Mouse (Mus musculus) gastrocnemius, postnatal 14 days (tissue): Measurements from ENCODE around the gene Hoxd11. TPM values are rescaled to one million over a fixed set of nuclear protein-coding genes. Genes with fewer than 3 reads are reported as not detected.

ENCODE experiments used
- DNase-seq: peaks from one replicate; pipeline ENCODE4 v3.0.0; 2021; ENCODE audit warnings: mixed read lengths
- intact Hi-C: fragments of 180-260 bp; cut with DNase I; formaldehyde crosslinking; loops from one replicate; pipeline ENCODE4 v1.15.1; 2025; ENCODE audit warnings: low total_unique reads
- total RNA-seq, 2 experiments: library from RNA; stranded (reverse); gene quantifications; 2 replicates each; pipeline ENCODE4 v1.2.3; 2021

Gene Hoxd11
- total RNA-seq, 2 experiments from 2014 or later = 0.29 TPM; not detected in 1

DNA sequence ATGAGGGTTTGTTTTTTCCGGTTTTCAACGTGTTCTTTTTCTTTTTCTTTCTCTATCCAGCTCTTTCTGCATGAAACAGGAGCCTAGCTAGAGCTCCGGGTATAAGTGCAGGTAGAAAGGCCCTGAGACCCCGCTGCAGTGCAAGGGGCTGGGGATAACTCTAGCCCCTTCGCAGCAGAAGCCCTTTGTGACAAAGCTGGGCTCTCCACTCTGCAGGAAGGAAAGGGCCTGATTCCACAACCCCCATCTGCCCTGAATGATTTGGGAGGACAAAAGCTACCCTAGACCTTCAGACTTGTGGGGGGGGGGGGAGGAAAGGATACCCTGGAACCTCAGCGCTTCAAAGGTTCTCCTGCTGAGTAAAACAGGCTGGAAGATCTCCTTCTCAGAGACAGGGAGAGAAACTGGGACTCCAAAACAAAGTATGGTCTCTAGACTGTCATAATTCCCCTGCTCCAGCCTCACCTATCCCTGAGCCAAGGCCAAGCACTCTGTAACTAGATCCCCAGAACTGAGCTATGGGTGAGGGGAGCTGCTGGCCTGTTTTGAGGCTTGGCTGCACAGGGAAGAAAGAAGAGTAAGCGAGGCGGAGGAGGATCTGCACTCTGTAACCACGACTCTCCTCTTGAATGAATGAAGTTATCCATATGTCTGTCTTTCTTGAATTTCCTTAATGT is 2.8 kb upstream of the Hoxd11 start:
- no peak for DNase-seq
- intact Hi-C loops = no loop called here

DNA sequence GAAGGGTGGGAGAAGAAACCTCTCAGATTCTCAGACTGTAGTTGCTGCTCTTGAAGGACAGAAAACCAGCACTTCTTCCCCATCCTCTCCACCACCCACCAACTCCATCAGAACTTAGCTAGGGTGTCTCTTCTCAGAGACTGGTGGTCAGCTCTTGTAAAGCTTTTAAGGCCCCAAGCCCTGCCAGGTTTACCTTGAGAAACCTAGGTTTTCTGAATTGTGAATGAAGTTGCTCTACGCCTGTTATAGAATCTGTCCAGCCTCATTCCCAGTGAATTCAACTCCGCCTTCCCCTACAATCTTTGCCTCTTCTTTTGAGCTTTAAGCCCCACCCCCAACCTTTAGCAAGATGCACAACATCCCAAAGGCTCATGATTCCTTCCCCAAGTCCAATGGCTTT is 2.3 kb upstream of the Hoxd11 start:
- intact Hi-C loops = no loop called here
- DNase-seq = no peak

GRCm38 (mm10) chr2:74679596-74679971 is 227 bp downstream of the Hoxd11 start:
- DNase-seq = no peak
- intact Hi-C loops = no loop called here

GRCm38 (mm10) chr2:74679980-74680379 is 623 bp downstream of the Hoxd11 start:
- DNase-seq = no peak
- intact Hi-C loops = no loop called here

DNA sequence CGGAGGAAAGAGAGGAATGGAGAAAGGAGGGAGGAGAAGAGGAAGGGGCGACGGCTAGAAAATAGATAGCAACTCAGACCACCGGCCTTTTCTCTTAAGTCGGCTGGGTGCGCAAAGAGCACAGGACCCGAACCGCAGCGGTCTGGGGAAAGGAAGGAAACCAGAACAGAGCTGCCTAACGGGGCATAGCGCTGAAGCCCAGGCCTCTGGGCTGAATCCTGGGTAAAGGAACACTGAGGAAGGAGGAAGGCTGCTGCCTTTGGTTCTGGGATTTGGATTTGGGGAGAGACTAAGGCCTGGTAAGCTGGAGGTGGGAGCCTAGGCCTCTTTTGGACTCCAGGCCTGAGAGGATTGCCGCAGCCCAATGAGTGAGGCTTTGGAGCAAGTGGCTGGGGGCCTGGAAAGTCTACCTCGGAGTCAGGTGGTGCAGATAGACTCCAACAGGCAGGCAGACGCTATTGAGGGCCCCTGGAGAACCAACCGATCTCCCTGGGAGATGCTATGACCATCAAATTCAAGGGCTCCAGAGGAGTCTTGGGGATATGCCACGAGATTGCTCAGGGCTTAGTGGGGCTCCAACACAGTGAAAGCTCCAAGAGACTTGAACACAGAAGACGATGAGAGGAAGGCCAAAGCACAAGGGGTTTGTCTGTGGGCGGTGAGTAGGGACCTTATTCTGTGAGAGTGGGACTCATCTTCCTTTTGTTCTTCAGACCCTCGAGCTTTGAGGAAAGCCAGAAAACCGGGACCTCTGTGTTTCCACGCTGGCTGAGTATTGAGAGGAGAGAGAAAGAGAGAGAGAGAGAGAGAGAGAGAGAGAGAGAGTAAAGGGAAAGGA is 1.4 kb downstream of the Hoxd11 start:
- intact Hi-C loops = no loop called here
- DNase-seq = no peak

DNA sequence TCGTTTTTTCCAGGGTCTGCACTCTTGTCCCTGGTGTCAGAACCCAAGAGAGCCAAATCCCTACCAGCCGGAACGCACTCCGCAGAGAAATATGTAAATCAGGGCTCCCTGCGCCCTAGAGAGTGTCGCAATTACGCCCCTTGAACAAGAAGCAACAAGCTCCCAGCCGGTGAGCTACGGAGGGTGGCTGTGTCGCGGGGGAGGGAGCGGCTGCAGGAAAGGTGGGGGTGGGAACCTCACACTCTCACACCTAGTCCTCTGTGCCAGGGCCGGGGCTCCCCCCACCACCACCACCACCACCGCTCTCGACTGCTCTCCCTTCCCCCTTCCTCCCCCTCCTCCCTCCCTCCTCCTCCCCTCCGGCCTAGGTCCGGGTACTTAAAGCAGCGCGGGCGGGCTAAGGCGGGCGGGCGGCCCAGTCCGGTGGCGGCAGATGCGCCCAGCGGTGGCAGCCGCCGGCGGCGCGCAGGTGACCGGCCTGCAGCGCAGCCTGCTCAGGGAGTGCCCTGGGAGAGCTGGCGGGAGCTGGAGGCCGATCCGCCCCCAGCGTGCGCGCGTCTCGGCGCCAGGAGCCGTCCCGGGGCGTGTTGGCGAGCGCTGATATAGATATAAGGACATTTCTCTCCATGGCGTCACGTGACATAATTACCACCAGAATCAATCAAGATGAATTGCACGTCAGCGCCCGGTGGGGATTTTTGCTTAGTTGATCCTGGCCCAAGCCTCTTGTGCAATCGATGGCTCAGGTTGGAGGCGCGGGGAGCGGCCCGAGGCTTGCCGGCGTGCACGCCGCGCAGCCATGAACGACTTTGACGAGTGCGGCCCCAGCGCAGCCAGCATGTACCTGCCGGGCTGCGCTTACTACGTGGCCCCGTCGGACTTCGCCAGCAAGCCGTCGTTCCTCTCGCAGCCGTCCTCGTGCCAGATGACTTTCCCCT is 2.5 kb downstream of the Hoxd11 start:
- DNase-seq = no peak
- intact Hi-C loops = no loop called here

- intact Hi-C loops = no loop called here
Observed at GRCm38 (mm10) chr2:74682796-74683195, 3.4 kb downstream of the Hoxd11 start.

GRCm38 (mm10) chr2:74683471-74683951 is 4.2 kb downstream of the Hoxd11 start:
- intact Hi-C loops = no loop called here
- DNase-seq = no peak

More at GRCm38 (mm10) chr2:74682796-74683195, 3.4 kb downstream of the Hoxd11 start:
- DNase-seq = no peak

DNA sequence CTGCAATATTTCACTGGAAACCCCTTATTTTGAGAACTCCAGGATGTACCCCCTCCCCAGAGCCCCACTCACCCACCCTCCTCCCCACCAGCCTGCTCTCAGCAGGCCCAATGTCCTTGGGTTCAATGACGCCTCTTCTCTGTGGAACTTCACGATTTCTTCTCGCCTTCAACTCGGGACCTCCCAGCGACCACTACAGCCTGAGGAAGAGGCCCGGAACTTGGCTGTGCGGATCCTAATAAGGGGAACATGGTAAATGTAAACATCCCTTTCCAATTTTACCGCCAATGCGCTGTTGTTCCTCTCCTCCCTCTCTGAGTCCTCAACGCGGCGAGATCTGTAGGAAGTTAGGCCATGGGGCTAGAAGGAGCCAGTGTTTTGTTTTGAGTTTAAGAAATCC is 4.7 kb downstream of the Hoxd11 start:
- intact Hi-C loops = no loop called here

DNA sequence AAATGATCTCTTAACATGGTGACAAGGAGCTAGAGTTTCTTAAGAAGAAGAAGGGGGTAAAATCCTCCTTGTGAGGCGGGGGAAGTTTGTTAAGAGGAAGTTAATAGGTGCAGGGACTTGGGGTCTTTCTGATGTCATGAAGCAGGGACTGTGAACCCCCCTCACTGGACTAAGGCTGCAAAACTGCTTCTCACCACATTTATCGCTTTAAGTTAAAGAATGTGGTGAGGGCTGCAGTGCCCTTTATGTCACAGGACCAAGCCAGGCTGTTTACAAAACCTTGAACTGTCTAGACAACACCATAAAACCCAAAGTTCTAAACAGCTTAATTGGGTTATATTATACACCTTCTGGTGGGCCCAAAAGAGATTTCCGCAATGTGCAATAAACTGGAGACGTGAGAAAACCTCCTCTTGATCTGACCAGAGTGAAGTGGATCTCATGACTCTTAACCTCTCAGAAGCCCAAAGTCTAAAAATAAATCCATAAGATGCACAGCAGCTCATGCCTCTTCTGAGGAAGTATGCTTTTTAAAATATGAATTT is 5.8 kb downstream of the Hoxd11 start:
- intact Hi-C loops = no loop called here
- no peak for DNase-seq

More for the DNA sequence above, 4.7 kb downstream of the Hoxd11 start:
- DNase-seq = no peak

DNA sequence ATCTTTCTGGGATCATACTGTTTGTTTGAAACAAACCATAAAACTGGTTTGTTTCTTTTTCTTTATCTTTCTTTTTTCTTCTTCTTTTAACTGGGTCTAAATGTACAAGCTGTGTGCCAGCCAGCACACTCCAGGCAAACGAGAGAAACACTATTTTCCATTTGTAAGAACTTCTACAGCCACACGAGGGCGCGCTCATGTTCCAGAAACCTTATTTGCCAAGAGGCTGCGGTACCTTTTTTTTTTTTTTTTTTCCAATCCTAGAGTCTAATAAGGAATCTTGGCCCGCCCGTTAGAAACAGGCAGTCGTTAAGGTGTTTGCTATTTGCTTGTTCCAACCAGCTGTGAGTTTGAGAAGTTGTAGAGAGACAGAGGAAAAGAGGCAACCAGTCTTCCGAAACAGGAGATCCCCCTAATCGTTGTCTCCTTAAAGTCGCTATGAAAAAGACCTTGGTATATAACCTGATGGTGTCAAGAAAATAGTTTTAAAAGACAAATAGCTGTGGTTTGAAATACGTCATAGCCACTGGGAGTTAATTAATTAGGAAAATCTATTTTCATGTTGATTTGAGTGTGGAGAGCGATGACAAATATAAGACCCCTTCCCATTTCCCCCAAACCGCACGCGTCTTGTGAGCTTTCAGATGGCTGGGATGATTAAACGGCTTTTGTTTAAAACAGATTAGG is 7.1 kb downstream of the Hoxd11 start:
- DNase-seq = no peak
- intact Hi-C loops = no loop called here

GRCm38 (mm10) chr2:74686988-74687697 is 7.8 kb downstream of the Hoxd11 start:
- no peak for DNase-seq
- intact Hi-C loops = no loop called here

- intact Hi-C loops = no loop called here
- DNase-seq = no peak
Observed at GRCm38 (mm10) chr2:74687698-74688555, 8.6 kb downstream of the Hoxd11 start.

- intact Hi-C loops = no loop called here
- DNase-seq = no peak
Observed at GRCm38 (mm10) chr2:74688795-74689573, 9.6 kb downstream of the Hoxd11 start.

DNA sequence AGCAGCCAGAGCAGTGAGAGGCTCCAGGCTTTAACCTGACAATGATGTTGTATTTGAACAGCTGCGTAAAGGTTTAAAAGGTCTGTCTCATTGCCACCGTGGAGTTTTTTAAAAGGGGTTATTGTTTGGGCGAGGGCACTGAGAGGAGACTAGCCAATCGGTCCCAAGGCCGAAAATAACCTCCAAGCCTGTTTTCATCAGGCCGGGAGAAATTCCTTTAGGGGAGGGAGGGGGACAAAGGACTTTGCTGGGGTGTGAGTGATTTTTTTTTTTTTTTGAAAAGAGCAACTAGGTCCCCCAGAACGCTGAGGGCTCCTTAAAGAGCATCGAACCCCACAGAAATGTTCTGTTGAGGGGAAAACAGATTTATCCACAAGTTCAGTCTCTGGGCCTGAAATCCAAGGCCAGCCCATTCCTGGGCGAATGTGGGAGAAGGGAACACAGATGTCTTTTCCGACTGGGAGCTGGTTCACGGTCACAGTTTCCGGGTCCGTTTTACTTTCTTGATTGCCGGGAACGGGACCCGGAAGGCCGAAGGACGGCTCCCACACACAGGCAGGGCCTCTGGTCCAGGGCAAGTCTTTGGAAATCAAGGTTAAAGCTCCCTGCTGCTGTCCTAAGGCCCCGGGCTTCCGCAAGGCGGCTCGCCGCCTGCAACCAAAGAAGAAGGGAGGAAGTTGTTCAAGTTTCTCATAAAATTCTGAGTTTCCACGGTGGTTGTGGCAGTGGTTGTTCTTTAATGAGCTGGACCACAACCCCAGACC is 10.4 kb downstream of the Hoxd11 start:
- no peak for DNase-seq
- intact Hi-C loops = no loop called here

DNA sequence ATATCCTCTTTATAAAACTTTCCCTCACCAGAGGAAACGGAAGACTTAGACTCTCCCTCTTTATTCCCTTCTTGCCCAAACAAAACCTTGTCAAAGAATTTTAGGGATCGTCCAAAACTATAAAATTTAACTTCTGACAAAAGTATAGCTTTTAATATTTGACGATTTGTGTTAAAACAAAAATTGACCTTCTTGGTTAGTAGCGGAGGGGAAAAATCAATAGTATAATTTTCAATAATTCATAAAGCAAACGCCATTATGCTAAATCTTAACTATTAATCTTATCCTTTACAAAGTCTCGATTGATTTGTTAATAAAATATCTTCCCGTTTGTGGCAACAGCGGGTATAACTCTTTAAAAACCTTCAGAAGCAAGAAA is 11.0 kb downstream of the Hoxd11 start:
- no peak for DNase-seq
- intact Hi-C loops = no loop called here
